Mouse (Mus musculus) testis, postnatal 14 days (tissue): ENCODE data around the gene Syap1.
"Not testable (repeated sequence)": the region's sequence is repeated elsewhere in the genome, so short reads cannot be mapped to it uniquely, and the experiment has no call there.

Source experiments
- DNase-seq: peaks from one replicate; pipeline ENCODE4 v3.0.0; 2021; ENCODE audit warnings: low spot score

The Syap1 gene

DNA sequence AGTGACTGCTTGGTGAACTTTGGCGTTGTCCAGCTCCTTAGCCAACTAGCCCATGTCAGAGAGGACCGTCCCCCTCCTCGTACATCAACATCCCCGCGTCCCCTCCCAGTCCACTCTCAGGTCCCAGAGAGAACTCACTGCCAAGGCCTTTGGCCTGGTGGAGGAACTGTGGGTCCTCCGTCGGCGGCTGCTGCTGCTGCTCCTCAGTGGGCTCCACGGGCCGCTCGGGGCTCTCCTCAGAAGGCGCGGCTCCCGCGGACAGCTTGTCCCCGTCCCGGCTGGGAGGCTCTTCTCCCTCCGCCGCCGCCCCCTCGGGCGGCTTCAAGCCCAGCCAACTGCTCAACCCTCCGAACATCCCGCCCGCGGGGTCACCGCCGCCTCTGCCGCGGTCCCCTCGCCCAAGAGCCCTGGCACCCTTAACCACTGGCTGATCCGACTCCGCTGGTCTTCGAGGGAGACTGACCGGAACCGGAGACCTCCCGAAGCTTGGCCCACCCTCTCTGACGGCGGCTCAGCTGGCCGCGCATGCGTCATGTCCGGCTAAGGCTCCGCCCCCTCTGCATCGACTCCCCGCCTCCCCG lies at the start of gene Syap1:
Gene Syap1 (minus strand): TSS at position 517 of the 581 bp plus-strand sequence.
- peak; percentile 87 for DNase-seq

GRCm38 (mm10) chrX:162931467-162931866 lies 43.2 kb upstream of the Syap1 start:
- DNase-seq = no peak

GRCm38 (mm10) chrX:162921487-162922125 lies 33.4 kb upstream of the Syap1 start:
- DNase-seq = no peak

- no peak for DNase-seq
These were observed 27.4 kb upstream of the Syap1 start for GRCm38 (mm10) chrX:162915697-162916096.

GRCm38 (mm10) chrX:162913651-162914050 lies 25.4 kb upstream of the Syap1 start:
- DNase-seq = no peak

DNA sequence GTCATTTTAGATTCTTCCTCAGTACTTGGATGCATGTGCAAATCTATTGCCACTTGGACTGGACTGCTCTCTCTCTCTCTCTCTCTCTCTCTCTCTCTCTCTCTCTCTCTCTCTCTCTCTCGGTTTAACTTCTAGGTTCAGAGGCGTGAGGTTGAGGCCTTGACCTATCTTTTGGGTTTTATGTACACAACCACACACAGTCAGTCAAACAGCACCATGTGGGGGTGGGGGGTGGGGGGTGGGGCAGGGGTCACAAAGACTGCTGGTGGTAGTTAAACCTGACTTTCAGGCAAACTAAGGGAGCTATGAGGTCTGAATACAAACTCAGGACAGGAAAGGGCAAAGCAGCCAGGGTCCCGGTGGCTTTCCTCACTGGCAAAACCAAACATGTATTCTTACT lies 19.3 kb upstream of the Syap1 start:
- DNase-seq = no peak

DNA sequence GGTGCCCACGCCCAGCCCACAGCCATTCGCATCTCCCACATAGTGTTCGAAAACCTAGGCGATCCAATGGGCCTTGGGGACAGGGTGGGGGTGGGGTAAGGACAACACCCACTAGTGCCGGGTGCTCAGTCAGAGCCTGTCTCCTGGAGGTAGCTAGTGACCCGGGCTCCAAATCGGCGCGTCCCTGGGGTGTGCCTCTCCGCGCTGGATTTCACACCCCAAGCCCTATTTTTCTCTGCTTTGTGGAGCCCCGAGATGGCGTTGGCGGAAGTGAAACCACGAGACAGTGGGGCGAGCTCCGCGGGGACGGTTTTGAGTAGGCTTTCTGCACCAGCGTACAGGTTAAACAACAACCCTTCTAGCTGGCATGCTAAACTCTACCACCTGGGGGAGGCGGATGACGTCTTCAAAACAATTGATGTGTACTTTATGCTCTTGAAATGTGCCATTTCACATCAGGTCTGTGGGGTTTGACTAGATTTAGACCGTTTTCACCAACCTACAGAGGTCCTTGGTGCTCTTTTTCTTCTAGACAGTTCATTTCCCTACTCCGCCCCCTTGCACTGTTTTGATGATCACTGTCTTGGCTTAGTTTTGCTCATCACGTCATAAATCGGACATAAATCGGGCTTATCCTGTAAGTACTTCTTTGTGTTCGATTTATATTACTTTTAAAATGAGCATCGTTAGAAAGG lies 13.9 kb upstream of the Syap1 start:
- peak; percentile 9 for DNase-seq

GRCm38 (mm10) chrX:162901371-162902039 lies 13.3 kb upstream of the Syap1 start:
- DNase-seq = peak; percentile 12

GRCm38 (mm10) chrX:162900938-162901337 lies 12.7 kb upstream of the Syap1 start, which contains the start of gene Ctps2:
Gene Ctps2 (plus strand): TSS chrX:162901238.
- DNase-seq = no peak

- not testable (repeated sequence) for DNase-seq
These were observed 452 bp upstream of the Syap1 start for GRCm38 (mm10) chrX:162888575-162889223.

- no peak for DNase-seq
These were observed 10.0 kb downstream of the Syap1 start for GRCm38 (mm10) chrX:162878236-162878635.

GRCm38 (mm10) chrX:162873761-162874160 lies 14.5 kb downstream of the Syap1 start:
- DNase-seq = no peak

- peak; percentile 38 for DNase-seq
These were observed 16.3 kb downstream of the Syap1 start for GRCm38 (mm10) chrX:162871734-162872517.

DNA sequence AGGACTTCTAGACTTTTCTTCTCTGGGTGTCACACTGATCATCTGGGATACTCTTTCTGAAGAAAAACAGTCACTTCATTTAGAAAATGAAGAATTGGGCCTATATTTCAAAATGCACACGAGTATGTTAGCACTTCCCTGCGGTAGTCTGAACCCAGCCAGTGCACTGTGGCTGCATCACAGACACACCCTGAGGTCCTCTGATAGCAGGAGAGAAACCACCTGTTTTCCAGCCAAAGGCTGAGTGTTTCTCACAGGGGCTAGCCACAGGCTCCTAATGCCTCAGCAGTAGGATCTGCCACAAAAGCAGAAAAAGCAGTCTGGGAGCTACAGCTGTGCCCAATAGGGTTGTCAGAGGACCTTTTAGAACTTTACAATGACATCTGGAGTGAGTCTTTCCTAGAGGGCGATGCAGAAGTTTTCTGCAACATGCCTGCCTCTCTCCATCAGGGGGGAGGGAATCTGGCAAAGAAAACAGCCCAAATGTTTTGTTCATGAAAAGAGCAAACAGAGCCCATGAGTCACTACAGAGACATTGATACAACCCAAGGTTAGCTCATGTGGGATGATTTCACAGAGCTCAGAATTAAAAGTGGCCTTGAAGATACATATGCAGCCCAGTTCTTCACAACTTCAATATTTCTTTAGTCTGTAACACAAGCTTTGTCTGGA lies 19.8 kb downstream of the Syap1 start:
- no peak for DNase-seq

- no peak for DNase-seq
These were observed 39.6 kb downstream of the Syap1 start for GRCm38 (mm10) chrX:162848682-162849081.

DNA sequence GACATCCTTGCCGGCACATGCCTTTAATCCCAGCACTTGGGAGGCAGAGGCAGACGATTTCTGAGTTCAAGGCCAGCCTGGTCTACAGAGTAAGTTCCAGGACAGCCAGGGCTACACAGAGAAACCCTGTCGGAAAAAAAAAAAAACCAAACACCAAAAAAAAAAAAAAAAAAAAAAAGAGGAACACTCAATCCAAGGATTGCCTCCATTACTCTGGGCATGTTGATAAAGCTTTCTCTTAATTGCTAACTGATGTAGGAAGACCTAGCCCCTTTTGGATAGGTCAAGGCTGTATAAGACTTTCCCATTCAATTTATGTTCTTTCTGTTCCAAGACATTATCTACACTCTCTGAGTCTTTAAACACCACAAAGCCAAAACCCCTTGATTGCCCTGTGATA lies 42.7 kb downstream of the Syap1 start:
- DNase-seq = no peak

DNA sequence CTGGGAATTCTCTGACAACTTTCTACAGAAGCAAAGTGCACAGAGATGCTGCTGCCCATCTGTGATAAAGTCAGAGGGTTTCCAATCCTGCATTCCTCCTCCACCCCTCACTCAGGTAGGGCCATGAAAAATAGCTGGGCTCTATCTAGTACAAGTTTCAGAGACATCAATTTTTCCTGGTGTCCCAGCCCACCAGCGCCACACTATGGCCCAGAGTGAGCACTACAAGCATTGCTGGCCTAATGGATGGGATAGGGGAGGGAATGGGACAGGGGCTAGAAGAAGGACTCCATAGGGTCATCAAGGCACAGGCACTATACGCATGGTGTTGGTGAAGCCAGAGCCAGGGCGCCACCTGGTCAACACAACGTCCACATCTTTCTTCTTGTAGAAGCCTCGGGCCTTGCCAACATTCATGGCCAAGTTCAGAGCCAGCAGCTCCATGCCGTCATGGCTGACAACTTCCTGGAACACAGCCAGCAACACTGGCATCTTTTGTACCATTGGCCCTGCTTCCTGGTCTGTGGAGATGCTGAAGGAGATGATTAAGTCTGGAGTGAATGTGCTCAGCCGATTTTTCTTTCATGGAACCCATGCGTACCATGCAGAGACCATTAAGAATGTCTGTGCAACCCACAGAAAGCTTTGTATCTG lies 43.7 kb downstream of the Syap1 start:
- DNase-seq = peak; percentile 8

DNA sequence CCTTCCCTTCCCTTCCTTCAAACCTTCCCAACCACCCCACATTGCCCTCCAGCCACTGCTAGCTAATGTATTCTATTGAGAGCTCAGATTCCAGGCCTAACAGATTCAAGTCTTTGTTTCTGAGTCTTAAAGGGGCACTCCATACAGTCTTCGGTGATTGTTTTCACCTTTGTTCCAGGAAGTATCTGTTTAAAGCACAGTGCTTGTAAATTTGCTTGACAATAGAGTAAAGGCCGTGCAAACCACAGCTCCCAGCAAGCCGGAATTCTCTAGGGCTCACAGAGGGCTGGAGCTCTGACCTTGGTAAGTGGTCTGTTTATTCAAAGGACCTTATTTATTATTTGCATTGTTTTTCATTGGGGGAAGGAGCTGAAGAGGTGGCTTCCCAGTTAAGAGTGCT lies 56.1 kb downstream of the Syap1 start:
- no peak for DNase-seq

DNA sequence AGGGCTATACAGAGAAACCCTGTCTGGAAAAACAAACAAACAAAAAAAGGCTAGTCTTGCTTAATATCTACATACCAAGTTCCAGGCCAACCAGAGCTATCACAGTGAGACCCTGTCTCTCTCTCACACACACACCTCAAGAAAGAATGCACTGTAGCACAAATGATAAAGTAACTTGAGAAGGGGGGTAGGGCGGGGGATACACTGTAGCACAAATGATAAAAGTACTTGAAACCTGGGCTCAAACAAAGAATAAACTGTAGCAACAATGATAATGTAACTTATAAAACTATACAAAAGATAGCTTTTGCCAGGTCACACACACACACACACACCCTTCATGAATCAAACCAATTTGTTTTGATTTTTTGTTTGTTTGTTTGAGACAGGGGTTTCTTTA lies 56.7 kb downstream of the Syap1 start:
- DNase-seq = peak; percentile 4

GRCm38 (mm10) chrX:162831036-162831435 lies 57.2 kb downstream of the Syap1 start:
- no peak for DNase-seq
